Mouse (Mus musculus) WW6 (cell line): ENCODE measurements around the gene Pex11b.
A peak's percentile ranks its signal among the peaks of the same experiment; 100 is the strongest.
"Not testable (repeated sequence)": the region's sequence is repeated elsewhere in the genome, so short reads cannot be mapped to it uniquely, and the experiment has no call there.

Experiments
- DNase-seq: peaks from one replicate; pipeline ENCODE4 v3.0.0-alpha.2; 2013; ENCODE audit warnings: low read depth, low spot score

Gene Pex11b

GRCm38 (mm10) chr3:96634928-96635879 lies at the start of gene Pex11b, which contains the start of gene Gm42957:
Pex11b (plus strand) TSS chr3:96635376.
Gm42957 (plus strand) TSS chr3:96635474.
- peak; percentile 75 for DNase-seq

- no peak for DNase-seq
Observed at GRCm38 (mm10) chr3:96590657-96591056, 44.5 kb upstream of the Pex11b start.

GRCm38 (mm10) chr3:96593374-96593773 lies 41.8 kb upstream of the Pex11b start:
- DNase-seq: no peak

- peak; percentile 81 for DNase-seq
Observed at GRCm38 (mm10) chr3:96593790-96594560, 41.2 kb upstream of the Pex11b start, which contains the start of gene Polr3gl. Polr3gl (minus strand) TSS chr3:96594181.

GRCm38 (mm10) chr3:96594851-96595250 lies 40.3 kb upstream of the Pex11b start:
- DNase-seq: no peak

GRCm38 (mm10) chr3:96595661-96596060 lies 39.5 kb upstream of the Pex11b start:
- no peak for DNase-seq

GRCm38 (mm10) chr3:96596228-96596707 lies 38.9 kb upstream of the Pex11b start, which contains the start of gene Ankrd34a:
Ankrd34a (plus strand) TSS chr3:96596636.
- no peak for DNase-seq

- no peak for DNase-seq
Observed at GRCm38 (mm10) chr3:96596855-96597254, 38.3 kb upstream of the Pex11b start.

GRCm38 (mm10) chr3:96597435-96597891 lies 37.7 kb upstream of the Pex11b start:
- no peak for DNase-seq

GRCm38 (mm10) chr3:96598156-96599068 lies 36.8 kb upstream of the Pex11b start:
- DNase-seq: no peak

GRCm38 (mm10) chr3:96599069-96599393 lies 36.1 kb upstream of the Pex11b start:
- DNase-seq: no peak

- DNase-seq: no peak
Observed at GRCm38 (mm10) chr3:96599411-96599810, 35.8 kb upstream of the Pex11b start.

- DNase-seq: peak; percentile 93
Observed at GRCm38 (mm10) chr3:96600639-96601250, 34.4 kb upstream of the Pex11b start, which contains the start of gene Lix1l. Lix1l (plus strand) TSS chr3:96601149.

- no peak for DNase-seq
Observed at GRCm38 (mm10) chr3:96601251-96601787, 33.9 kb upstream of the Pex11b start.

GRCm38 (mm10) chr3:96601941-96602703 lies 33.1 kb upstream of the Pex11b start:
- no peak for DNase-seq

- DNase-seq: no peak
Observed at GRCm38 (mm10) chr3:96602704-96603084, 32.5 kb upstream of the Pex11b start.

- DNase-seq: no peak
Observed at GRCm38 (mm10) chr3:96603311-96603710, 31.9 kb upstream of the Pex11b start.

GRCm38 (mm10) chr3:96606007-96606406 lies 29.2 kb upstream of the Pex11b start:
- not testable (repeated sequence) for DNase-seq

GRCm38 (mm10) chr3:96606618-96607017 lies 28.6 kb upstream of the Pex11b start:
- no peak for DNase-seq
